Mouse (Mus musculus): ENCODE results near the gene Ablim2. TPM values are rescaled to one million over a fixed set of nuclear protein-coding genes. Genes with fewer than 3 reads are reported as not detected.

Gene Ablim2
- total RNA-seq (2014; fragmentation: Nextera tagmentation) = 0.22 TPM in 1 of 2 replicates, not detected in the other
- total RNA-seq (2017) = 0.38 and 3.1 TPM in 2 replicates

DNA sequence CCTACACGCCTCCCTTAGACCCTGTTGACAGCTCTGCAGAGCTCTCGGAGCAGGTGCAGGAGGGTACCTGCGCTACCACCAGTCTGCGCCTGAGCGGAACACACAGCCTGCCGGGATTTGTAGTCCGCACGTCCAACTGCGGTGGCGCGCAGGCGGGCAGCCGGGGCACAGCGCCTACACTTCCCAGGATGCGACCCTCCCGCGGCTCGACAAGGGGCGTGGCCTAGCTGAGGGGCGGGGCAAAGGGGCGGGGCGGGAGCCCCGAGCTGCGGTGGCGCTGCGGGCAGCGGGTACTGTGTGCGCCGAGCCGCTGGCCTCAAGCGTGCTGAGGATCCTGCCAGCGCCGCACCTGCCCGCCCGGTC is at the start of gene Ablim2:
Gene Ablim2, plus strand, starts transcription at position 242 of the 363 bp plus-strand sequence.
- ATAC-seq (replicated peaks; ENCODE audit: low FRiP score, low TSS enrichment, poor library complexity, severe bottlenecking) = peak; percentile 89

- no peak for ATAC-seq (replicated peaks; ENCODE audit: low FRiP score, low TSS enrichment, poor library complexity, severe bottlenecking)
Measured at GRCm38 (mm10) chr5:35710481-35710880, 47.2 kb upstream of the Ablim2 start.

DNA sequence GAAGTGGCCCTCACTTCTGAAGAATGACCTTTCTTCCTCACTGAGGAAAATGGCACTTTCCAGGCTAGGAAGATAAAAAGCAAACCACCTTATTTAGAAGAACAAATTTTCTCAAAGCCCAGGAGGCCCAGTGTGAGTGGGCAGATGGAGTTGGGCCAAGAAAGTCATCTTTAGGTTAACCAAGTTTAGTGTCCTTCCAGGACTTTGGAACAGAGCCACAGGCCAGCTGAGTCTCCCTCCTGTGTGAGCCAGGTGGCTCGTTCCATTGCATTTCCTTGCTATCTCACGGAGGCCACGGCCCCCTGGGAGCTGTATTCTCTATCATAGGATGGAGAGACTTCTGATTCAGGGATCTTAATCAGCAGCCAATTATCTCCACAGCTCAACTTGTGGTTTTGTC is 46.7 kb upstream of the Ablim2 start:
- no peak for ATAC-seq (replicated peaks; ENCODE audit: low FRiP score, low TSS enrichment, poor library complexity, severe bottlenecking)

DNA sequence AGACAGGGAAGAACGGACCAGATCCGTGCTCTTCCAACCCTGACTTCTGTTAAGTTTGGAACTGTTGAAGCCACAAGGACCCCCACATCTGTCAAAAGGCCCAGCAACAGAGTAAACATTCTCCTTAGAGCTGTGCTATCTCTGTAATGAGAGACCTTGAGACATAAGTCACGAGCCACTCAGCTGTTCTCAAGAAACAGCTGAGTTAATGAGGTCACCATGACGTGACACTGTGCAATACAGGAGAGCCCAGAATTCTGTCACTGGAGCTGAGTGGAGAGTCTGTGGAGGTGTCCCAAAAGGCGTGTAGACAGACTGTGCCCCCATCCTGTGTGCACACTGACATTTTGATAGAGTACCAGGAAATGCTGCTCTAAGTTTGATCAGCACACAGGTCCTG is 45.2 kb upstream of the Ablim2 start:
- ATAC-seq (replicated peaks; ENCODE audit: low FRiP score, low TSS enrichment, poor library complexity, severe bottlenecking) = no peak

DNA sequence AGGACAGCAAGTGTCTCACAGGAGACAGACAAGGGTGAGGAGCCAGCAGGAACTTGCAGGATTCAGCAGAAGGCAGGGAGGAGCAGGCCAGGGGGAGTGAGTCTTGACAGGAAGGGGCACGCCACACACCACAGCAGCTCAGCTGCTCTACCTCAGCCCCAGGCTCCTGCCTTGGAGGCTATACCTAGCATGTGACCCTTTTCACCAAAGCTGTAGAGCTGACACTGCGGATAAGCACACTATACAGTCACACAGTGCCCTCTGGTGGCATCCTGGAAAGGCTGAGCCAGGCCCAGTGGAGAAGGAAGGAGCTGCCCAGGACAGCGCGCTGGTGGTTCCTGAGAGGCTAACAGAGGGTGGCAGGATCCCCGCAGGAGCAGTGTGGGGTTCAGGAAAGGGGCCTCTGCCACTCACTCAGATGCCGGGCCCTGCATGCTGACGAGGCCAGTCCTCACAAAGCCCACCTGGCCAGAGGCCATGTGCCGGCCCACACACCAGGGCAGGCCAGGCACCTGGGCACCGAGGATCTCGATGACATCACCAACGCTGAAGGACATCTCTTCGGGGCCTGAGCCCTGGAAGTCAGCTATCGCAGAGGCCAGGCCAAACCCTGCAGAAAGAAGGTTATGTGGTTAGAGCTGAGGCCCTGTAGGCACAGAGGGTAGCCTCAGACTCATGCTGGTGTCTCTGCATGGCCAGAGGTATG is 43.9 kb upstream of the Ablim2 start:
- ATAC-seq (replicated peaks; ENCODE audit: low FRiP score, low TSS enrichment, poor library complexity, severe bottlenecking) = peak; percentile 75

- ATAC-seq (replicated peaks; ENCODE audit: low FRiP score, low TSS enrichment, poor library complexity, severe bottlenecking) = no peak
Measured at GRCm38 (mm10) chr5:35717455-35717854, 40.2 kb upstream of the Ablim2 start.

DNA sequence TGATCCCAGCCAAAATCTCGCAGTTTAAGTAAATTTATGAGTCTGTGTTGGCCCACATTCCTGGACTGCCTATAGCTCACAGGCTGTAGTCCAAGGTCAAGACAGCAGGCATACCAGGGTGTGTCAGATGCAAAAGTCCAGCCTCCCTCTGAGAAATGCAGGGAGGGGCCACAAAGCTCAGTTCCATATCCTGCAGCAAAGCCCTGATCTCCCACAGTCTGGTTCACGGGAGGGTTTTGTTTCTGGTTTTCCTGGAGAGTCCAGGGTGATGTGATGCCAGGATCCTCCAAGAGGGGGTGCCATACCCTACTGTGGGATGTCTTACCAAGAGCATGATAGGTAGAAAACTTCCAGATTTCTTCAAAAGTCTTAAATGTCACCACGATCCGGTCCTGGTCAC is 39.7 kb upstream of the Ablim2 start:
- 0 out of 2 replicates have a peak, but pooled peaks have one; percentile 45 for ATAC-seq (replicated peaks; ENCODE audit: low FRiP score, low TSS enrichment, poor library complexity, severe bottlenecking)

GRCm38 (mm10) chr5:35718817-35719216 is 38.9 kb upstream of the Ablim2 start:
- no peak for ATAC-seq (replicated peaks; ENCODE audit: low FRiP score, low TSS enrichment, poor library complexity, severe bottlenecking)

DNA sequence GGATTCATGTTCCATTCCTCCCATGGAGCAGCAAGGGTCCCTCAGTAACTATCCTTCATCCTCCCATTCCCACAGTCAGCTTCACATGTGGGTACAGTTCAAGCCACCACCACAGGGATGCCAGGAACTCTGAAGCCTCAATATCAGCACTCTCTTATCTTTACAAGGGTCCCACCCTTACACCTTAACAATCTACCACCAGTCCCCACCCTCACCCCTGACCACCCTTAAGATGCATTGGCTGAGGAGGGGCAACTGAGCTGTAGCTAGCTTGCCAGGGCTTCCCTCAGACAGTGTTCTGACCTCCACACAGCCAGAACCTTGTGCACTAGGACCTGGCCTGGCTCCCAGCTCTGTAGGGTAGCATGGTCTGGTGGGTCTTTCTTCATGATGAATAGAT is 38.3 kb upstream of the Ablim2 start:
- ATAC-seq (replicated peaks; ENCODE audit: low FRiP score, low TSS enrichment, poor library complexity, severe bottlenecking) = no peak

GRCm38 (mm10) chr5:35719880-35720279 is 37.8 kb upstream of the Ablim2 start:
- ATAC-seq (replicated peaks; ENCODE audit: low FRiP score, low TSS enrichment, poor library complexity, severe bottlenecking) = no peak

GRCm38 (mm10) chr5:35721933-35722332 is 35.7 kb upstream of the Ablim2 start:
- no peak for ATAC-seq (replicated peaks; ENCODE audit: low FRiP score, low TSS enrichment, poor library complexity, severe bottlenecking)

DNA sequence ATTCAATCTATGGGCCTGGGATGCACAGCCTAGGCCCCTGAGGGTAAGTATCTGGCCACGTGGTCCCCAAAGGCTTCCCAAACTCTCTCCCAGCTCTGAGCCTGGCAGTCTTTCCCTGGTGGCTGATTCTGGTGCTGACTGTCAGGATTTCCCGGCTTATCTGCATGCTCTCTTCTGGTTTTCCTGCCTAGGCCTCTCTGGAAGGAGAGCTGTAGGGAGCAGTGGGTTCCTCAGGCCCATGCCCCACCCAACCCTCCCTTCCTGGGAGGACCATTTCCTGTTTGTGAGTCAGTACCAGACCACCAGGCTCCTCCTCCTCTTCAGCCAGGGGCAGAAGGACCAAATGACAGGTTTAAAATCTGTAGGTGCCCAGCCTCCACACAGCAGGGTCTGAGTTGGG is 35.0 kb upstream of the Ablim2 start:
- ATAC-seq (replicated peaks; ENCODE audit: low FRiP score, low TSS enrichment, poor library complexity, severe bottlenecking) = no peak

- no peak for ATAC-seq (replicated peaks; ENCODE audit: low FRiP score, low TSS enrichment, poor library complexity, severe bottlenecking)
Measured at GRCm38 (mm10) chr5:35723900-35724299, 33.8 kb upstream of the Ablim2 start.

GRCm38 (mm10) chr5:35725840-35726239 is 31.8 kb upstream of the Ablim2 start:
- no peak for ATAC-seq (replicated peaks; ENCODE audit: low FRiP score, low TSS enrichment, poor library complexity, severe bottlenecking)

- ATAC-seq (replicated peaks; ENCODE audit: low FRiP score, low TSS enrichment, poor library complexity, severe bottlenecking) = no peak
Measured at GRCm38 (mm10) chr5:35727447-35727846, 30.2 kb upstream of the Ablim2 start.

GRCm38 (mm10) chr5:35728344-35728956 is 29.2 kb upstream of the Ablim2 start:
- 0 out of 2 replicates have a peak, but pooled peaks have one; percentile 32 for ATAC-seq (replicated peaks; ENCODE audit: low FRiP score, low TSS enrichment, poor library complexity, severe bottlenecking)

- ATAC-seq (replicated peaks; ENCODE audit: low FRiP score, low TSS enrichment, poor library complexity, severe bottlenecking) = 0 out of 2 replicates have a peak, but pooled peaks have one; percentile 19
Measured at GRCm38 (mm10) chr5:35728957-35729460, 28.7 kb upstream of the Ablim2 start.

GRCm38 (mm10) chr5:35729844-35730243 is 27.8 kb upstream of the Ablim2 start:
- ATAC-seq (replicated peaks; ENCODE audit: low FRiP score, low TSS enrichment, poor library complexity, severe bottlenecking) = no peak

GRCm38 (mm10) chr5:35730552-35730951 is 27.1 kb upstream of the Ablim2 start:
- no peak for ATAC-seq (replicated peaks; ENCODE audit: low FRiP score, low TSS enrichment, poor library complexity, severe bottlenecking)

GRCm38 (mm10) chr5:35731006-35731405 is 26.7 kb upstream of the Ablim2 start:
- ATAC-seq (replicated peaks; ENCODE audit: low FRiP score, low TSS enrichment, poor library complexity, severe bottlenecking) = no peak

GRCm38 (mm10) chr5:35733523-35733922 is 24.2 kb upstream of the Ablim2 start:
- ATAC-seq (replicated peaks; ENCODE audit: low FRiP score, low TSS enrichment, poor library complexity, severe bottlenecking) = no peak

Data from megakaryocyte-erythroid progenitor cell, adult 5-6 weeks (primary cell).